Mouse (Mus musculus) erythroblast, embryonic 14.5 days (primary cell): ENCODE results near the gene Cnst. TPM values are rescaled to one million over a fixed set of nuclear protein-coding genes. Genes with fewer than 3 reads are reported as not detected.

Source experiments
- H3K27me3 ChIP-seq: 2 replicates; pipeline ENCODE4 v1.6.1; 2012; ENCODE audit warnings: inconsistent platforms; ENCODE audit not compliant: control insufficient read depth
- H3K36me3 ChIP-seq: 2 replicates; pipeline ENCODE4 v1.6.1; 2012; ENCODE audit warnings: mild to moderate bottlenecking, inconsistent platforms; ENCODE audit not compliant: control insufficient read depth
- H3K4me1 ChIP-seq: 2 replicates; pipeline ENCODE4 v1.6.1; 2012; ENCODE audit warnings: inconsistent platforms; ENCODE audit not compliant: control insufficient read depth
- H3K4me3 ChIP-seq: replicated peaks from 2 replicates; pipeline ENCODE3; 2012; ENCODE audit warnings: moderate library complexity, mild to moderate bottlenecking, inconsistent platforms
- H3K9me3 ChIP-seq: 2 replicates; pipeline ENCODE4 v1.6.1; 2012; ENCODE audit warnings: low read length, inconsistent platforms, mixed read lengths; ENCODE audit not compliant: control insufficient read depth
- GATA1 ChIP-seq: IDR thresholded peaks from 2 replicates; pipeline ENCODE4 v1.6.1; 2012; ENCODE audit warnings: low read length, inconsistent platforms, mixed read lengths
- TAL1 ChIP-seq: IDR thresholded peaks from 3 replicates; pipeline ENCODE4 v1.6.1; 2012; ENCODE audit warnings: low read length, inconsistent platforms, mixed read lengths
- polyA plus RNA-seq: library from polyadenylated mRNA; stranded (reverse); fragments of >175 nt; gene quantifications from 2 replicates; pipeline ENCODE4 v1.2.3, GENCODE M21; 2012

Cnst gene
- polyA plus RNA-seq, 1 experiment = 1.8 TPM

GRCm38 (mm10) chr1:179606004-179606723, 60.0 kb downstream of the Cnst start:
- H3K27me3 ChIP-seq = no peaks in the 10 kb centered on the region
- no peak overlapping the region for H3K4me3 ChIP-seq
- H3K9me3 ChIP-seq = no peaks in the 10 kb centered on the region
- no peak for TF ChIP-seq GATA1
- no peak for TF ChIP-seq TAL1
- H3K4me1 ChIP-seq = peaks cover 12% of the 10 kb centered on the region
- H3K36me3 ChIP-seq = peaks cover 72% of the 10 kb centered on the region

- H3K27me3 ChIP-seq = no peaks in the 10 kb centered on the region
- peaks cover 82% of the 10 kb centered on the region for H3K36me3 ChIP-seq
- TF ChIP-seq GATA1 (no peak), TAL1 (no peak)
- H3K4me3 ChIP-seq = no peak overlapping the region
- no peaks in the 10 kb centered on the region for H3K9me3 ChIP-seq
- peaks cover 19% of the 10 kb centered on the region for H3K4me1 ChIP-seq
Observed at GRCm38 (mm10) chr1:179608521-179608920, 62.4 kb downstream of the Cnst start.

- peaks cover 84% of the 10 kb centered on the region for H3K36me3 ChIP-seq
- TF ChIP-seq GATA1 = no peak
- no peak for TF ChIP-seq TAL1
- no peak overlapping the region for H3K4me3 ChIP-seq
- H3K9me3 ChIP-seq = no peaks in the 10 kb centered on the region
- no peaks in the 10 kb centered on the region for H3K27me3 ChIP-seq
- H3K4me1 ChIP-seq = peaks cover 19% of the 10 kb centered on the region
Observed at GRCm38 (mm10) chr1:179609724-179610505, 63.7 kb downstream of the Cnst start.

- H3K4me1 ChIP-seq = peaks cover 19% of the 10 kb centered on the region
- no peaks in the 10 kb centered on the region for H3K27me3 ChIP-seq
- no peak overlapping the region for H3K4me3 ChIP-seq
- no peaks in the 10 kb centered on the region for H3K9me3 ChIP-seq
- no peak for TF ChIP-seq GATA1
- TF ChIP-seq TAL1 = no peak
- H3K36me3 ChIP-seq = peaks cover 86% of the 10 kb centered on the region
Observed at GRCm38 (mm10) chr1:179611182-179611581, 65.0 kb downstream of the Cnst start.

GRCm38 (mm10) chr1:179612418-179612817, 66.2 kb downstream of the Cnst start:
- peaks cover 85% of the 10 kb centered on the region for H3K36me3 ChIP-seq
- H3K27me3 ChIP-seq = no peaks in the 10 kb centered on the region
- no peak for TF ChIP-seq GATA1
- no peak for TF ChIP-seq TAL1
- no peaks in the 10 kb centered on the region for H3K9me3 ChIP-seq
- no peak overlapping the region for H3K4me3 ChIP-seq
- peaks cover 19% of the 10 kb centered on the region for H3K4me1 ChIP-seq

- Histone ChIP-seq H3K4me3 (no peak overlapping the region), H3K36me3 (peaks cover 86% of the 10 kb centered on the region), H3K9me3 (no peaks in the 10 kb centered on the region), H3K27me3 (no peaks in the 10 kb centered on the region), H3K4me1 (peaks cover 19% of the 10 kb centered on the region)
- TF ChIP-seq GATA1 = no peak
- TF ChIP-seq TAL1 = no peak
Observed at GRCm38 (mm10) chr1:179612986-179613505, 66.9 kb downstream of the Cnst start.

- no peaks in the 10 kb centered on the region for H3K9me3 ChIP-seq
- no peak overlapping the region for H3K4me3 ChIP-seq
- H3K4me1 ChIP-seq = peaks cover 3% of the 10 kb centered on the region
- peaks cover 75% of the 10 kb centered on the region for H3K36me3 ChIP-seq
- H3K27me3 ChIP-seq = no peaks in the 10 kb centered on the region
- TF ChIP-seq GATA1 = no peak
- no peak for TF ChIP-seq TAL1
Observed at GRCm38 (mm10) chr1:179617426-179617825, 71.3 kb downstream of the Cnst start.

GRCm38 (mm10) chr1:179622665-179623064, 76.5 kb downstream of the Cnst start:
- Histone ChIP-seq H3K9me3 (no peaks in the 10 kb centered on the region), H3K27me3 (no peaks in the 10 kb centered on the region), H3K36me3 (peaks cover 78% of the 10 kb centered on the region), H3K4me3 (no peak overlapping the region), H3K4me1 (peaks cover 4% of the 10 kb centered on the region)
- TF ChIP-seq TAL1 (no peak), GATA1 (no peak)

GRCm38 (mm10) chr1:179623657-179624056, 77.5 kb downstream of the Cnst start:
- Histone ChIP-seq H3K36me3 (peaks cover 71% of the 10 kb centered on the region), H3K27me3 (no peaks in the 10 kb centered on the region), H3K4me1 (peaks cover 14% of the 10 kb centered on the region), H3K4me3 (no peak overlapping the region), H3K9me3 (no peaks in the 10 kb centered on the region)
- TF ChIP-seq TAL1 (no peak), GATA1 (no peak)
